Mouse (Mus musculus) mouse embryonic stem cell (cell line): ENCODE measurements around the gene Dctn5.
"Not testable (repeated sequence)": the region's sequence is repeated elsewhere in the genome, so short reads cannot be mapped to it uniquely, and the experiment has no call there.

Experiments
- in situ Hi-C, 2 experiments: fragments of 300-500 bp; cut with MboI; formaldehyde crosslinking; loops; 1 replicate in 1 of 2; 3 replicates in 1 of 2; pipeline ENCODE4 v1.14.3; 2019 to 2020; ENCODE audit warnings: low sequenced_read_pairs in 2 of 2, low pct_unique_long_range_greater_than_20kb in 1 of 2, mixed read lengths in 1 of 2; ENCODE audit not compliant: unreplicated experiment in 1 of 2

Gene Dctn5

DNA sequence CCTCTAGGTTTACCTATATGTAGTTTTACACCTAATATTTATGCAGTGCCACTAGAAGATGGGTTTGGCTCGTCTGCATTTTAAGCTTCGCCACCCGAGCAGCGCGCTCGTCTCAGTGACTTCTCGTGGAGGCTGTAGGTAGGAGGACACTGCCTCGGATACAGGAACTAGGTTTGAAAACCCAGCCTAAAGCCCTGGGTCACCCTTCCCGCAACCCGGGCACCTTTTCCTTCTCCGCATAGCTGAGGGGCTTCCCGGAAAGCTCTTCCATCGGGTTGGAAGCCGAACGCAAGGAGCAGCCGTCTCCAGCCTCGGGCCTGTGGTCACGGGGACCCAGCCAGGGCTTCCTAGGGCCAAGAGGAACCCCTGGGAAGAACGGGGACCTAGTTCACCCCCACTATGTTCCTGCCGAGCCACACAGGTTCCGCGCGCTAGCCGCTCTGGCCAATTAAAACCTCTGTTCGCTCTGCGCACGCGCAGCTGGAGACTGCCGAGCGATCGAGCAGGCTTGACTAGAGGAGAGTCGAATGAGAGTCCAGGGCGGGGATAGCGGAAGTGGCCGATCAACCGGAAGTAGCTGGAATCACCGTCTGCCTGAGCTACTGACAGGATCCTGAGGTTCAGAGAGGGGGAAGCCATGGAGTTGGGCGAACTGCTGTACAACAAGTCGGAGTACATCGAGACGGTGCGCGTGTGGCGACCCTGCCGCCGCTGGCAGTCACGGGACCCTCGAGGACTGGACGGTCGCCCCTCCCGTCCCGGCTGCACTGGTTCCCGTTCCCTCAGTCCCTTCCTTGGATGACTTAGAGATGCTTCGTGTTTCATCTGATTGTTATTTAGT lies at the start of gene Dctn5, which contains the start of gene Palb2:
Gene Dctn5, plus strand, starts transcription at position 545 of the 841 bp plus-strand sequence.
Gene Palb2, minus strand, starts transcription at position 489 of the 841 bp plus-strand sequence.
- in situ Hi-C loops = no loop called here

DNA sequence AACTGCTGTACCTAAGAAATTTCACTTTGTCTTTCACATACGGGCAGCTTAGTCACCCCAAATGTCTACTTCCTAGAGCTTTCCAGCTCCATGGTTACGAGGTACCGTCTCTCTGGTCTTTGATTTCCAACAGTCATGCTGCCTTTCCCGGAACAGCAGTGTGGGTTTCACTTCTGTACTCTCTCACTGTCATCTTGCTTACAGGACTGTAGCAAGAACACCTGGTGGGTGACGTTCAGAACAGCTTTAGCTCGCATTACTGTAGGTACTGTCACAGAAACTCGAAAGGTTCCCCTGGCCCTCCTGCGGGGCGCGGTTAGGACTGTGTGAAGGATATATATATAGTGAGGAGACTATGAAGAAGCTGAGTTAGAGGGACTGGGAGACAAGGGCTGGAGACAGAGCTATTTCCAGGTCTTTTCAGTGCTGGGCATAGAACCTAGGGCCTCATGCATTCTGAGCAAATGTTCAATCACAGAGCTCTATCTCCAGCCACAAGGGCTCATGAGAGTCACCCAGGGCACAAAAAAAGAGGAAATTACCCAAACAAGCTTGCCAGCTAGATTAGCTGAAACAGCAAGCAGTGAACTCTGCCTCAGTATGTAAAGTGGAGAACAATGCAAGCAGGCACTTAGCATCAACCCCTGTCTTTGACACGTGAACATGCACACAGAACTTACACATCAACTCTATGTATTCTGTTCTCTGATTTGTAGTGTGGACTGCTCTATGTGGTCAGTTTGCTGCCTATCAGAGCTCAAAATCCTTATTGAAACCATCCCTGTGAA lies 45.5 kb upstream of the Dctn5 start:
- in situ Hi-C loops = loop anchor here in 1 of 2 experiments (25.0 kb wide), 1 partner anchor 900 kb away; no protein-coding TSS in a partner anchor

- in situ Hi-C loops = loop anchor here in 1 of 2 experiments (25.0 kb wide), 1 partner anchor 893 kb away; no protein-coding TSS in a partner anchor
These were observed 38.1 kb upstream of the Dctn5 start for GRCm38 (mm10) chr7:122094564-122095330.

- in situ Hi-C loops = loop anchor here in 1 of 2 experiments (25.0 kb wide), 1 partner anchor 889 kb away; no protein-coding TSS in a partner anchor
These were observed 34.8 kb upstream of the Dctn5 start for GRCm38 (mm10) chr7:122098009-122098408.

DNA sequence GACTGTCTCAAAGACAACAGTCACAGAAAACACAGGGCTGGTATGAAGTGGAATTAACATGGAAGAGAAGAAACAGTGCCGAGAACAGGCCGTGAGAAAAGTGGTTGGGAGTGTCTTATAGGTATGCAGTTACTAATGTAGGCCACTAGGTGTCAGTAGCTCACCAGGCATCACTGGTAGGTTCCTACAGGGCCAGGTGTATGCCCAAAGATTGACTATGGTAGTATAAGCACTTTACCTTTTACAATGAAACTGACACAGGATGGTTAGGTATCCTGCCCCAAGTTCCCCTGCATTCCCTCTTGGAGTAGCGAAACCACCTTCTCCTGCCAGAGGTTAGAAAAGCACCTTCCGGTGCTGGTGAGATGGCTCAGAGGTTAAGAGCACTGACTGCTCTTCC lies 33.6 kb upstream of the Dctn5 start:
- in situ Hi-C loops = loop anchor here in 1 of 2 experiments (25.0 kb wide), 1 partner anchor 888 kb away; no protein-coding TSS in a partner anchor

GRCm38 (mm10) chr7:122101014-122101746 lies 31.7 kb upstream of the Dctn5 start:
- in situ Hi-C loops = not testable (repeated sequence)

DNA sequence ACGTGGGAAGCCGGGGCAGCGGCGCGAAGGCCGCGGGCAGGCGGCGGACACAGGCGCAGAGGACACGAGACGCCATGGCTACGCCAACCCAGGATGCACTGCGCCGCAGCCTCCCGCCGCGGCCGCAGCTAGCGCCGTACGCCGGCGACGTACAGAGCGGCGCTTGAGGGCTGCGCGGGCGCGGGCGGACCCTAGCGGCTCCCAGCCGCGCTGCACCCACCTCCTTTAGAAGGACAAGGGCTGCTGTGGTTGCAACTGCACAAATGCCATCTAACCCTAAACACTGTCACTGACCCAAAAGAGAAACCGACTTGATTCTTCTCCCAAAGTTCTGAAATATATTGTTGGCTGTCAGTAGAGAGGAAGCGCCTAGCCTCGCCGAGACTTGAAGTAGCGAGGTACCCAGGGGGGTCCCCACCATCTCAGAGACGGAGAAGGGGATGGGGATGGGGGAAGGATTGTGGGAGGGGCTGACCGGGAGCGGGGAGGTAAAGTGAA lies 31.0 kb upstream of the Dctn5 start, which contains the start of gene Ndufab1:
Gene Ndufab1, minus strand, starts transcription at position 140 of the 498 bp plus-strand sequence.
- in situ Hi-C loops = no loop called here

- in situ Hi-C loops = no loop called here
These were observed 24.6 kb upstream of the Dctn5 start for GRCm38 (mm10) chr7:122108206-122108605.

DNA sequence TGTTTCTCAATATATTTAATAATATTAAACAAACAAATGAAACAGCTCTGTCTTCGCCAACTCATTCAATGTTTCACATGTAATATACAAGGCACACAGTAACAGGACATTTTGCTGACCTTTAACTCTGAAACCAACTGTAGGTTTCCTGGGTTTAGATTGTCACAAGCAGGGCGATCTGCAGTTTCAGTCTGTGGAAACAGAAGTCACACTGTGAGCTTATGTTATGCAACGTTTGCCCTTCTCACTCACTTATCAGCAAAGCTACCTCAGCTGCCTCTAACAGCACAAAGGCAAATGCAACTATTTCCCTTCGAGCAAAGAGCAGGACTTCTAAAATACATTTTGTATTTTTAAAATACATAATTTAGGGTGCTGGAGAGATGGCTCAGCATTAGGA lies 9.3 kb upstream of the Dctn5 start:
- in situ Hi-C loops = no loop called here

GRCm38 (mm10) chr7:122125636-122126035 lies 7.2 kb upstream of the Dctn5 start:
- in situ Hi-C loops = no loop called here

- in situ Hi-C loops = no loop called here
These were observed 5.9 kb upstream of the Dctn5 start for GRCm38 (mm10) chr7:122126946-122127345.

DNA sequence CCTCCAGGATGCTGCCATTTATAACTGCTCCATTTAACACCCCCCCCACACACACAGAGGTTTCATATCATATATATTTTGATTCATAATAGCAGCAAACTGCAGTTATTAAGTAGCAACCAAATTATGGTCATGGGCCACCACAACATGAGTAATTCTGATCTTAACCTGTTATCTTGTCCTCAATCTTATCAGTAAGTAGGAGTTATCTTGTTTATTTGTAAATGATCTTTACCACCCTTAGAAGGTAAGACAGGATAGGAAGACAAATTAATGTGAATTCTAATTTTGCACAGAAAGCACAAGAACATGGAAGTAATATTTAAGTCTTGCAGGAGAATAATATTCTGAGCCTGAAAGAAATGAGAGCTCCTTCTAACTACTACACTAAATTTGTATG lies 1.0 kb upstream of the Dctn5 start:
- in situ Hi-C loops = no loop called here

DNA sequence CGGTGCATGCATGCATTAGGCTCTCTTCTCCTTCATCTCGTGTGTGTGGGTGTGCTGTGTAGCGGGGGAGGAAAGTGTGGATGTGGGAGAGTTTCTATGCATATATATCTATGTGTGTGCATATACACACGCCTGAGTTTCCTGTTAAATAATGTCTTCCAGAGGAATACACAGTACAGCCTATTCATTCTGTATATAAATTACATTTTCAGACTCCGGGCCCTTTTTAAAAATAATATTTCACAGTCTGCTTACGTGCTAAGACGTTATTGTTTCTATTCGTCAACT lies 441 bp downstream of the Dctn5 start:
- in situ Hi-C loops = no loop called here

DNA sequence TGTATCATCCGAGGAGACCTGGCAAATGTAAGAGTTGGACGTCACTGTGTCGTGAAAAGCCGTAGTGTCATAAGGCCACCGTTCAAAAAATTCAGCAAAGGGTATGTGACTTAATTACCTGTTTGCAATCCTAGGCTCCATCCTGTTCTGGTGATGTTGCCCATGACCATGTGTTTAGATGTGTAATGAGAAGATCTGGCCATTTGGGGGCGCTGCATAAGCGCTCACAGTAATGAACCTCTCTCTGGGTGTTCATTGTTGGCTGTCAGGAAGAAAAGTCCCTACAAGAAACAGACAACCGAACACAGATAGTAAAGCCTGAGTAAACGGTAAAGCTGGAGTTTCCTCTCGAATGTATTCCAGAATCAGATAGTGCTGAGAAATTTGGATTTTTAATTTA lies 2.2 kb downstream of the Dctn5 start:
- in situ Hi-C loops = no loop called here

- in situ Hi-C loops = no loop called here
These were observed 4.2 kb downstream of the Dctn5 start for GRCm38 (mm10) chr7:122137071-122137470.

GRCm38 (mm10) chr7:122138190-122138589 lies 5.3 kb downstream of the Dctn5 start:
- in situ Hi-C loops = no loop called here

- in situ Hi-C loops = no loop called here
These were observed 8.2 kb downstream of the Dctn5 start for GRCm38 (mm10) chr7:122140991-122141390.

DNA sequence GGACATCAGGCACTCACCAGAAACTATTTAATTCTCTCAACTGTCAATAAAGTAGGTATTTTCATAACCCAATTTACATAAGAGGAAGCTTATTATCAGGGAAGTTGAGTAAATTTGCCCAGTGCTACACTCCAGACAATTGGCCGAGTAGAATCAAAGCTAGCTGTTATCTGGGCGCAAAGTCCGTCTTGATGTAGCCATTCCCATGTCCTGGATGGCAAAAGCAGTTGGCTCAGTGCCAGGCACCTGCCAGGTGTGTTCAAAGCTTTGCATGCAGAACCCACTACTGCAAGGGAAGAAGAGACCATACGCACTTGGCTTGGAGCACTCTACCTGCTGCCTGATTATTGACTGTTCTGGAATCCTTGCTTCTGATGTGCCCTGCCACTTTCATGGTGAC lies 19.6 kb downstream of the Dctn5 start:
- in situ Hi-C loops = no loop called here
